Mouse (Mus musculus) olfactory bulb, adult 2 months (tissue): ENCODE results near the gene Acan. TPM values are rescaled to one million over a fixed set of nuclear protein-coding genes. Genes with fewer than 3 reads are reported as not detected.

Experiments
- H3K27ac ChIP-seq: fragments of 200-500 bp; 2 replicates; pipeline ENCODE4 v1.5.1; 2012; ENCODE audit warnings: low read depth, low read length; ENCODE audit not compliant: insufficient read depth
- H3K4me1 ChIP-seq: fragments of 200-500 bp; 2 replicates; pipeline ENCODE4 v1.6.1; 2012; ENCODE audit warnings: low read length; ENCODE audit not compliant: control insufficient read depth, insufficient read depth
- H3K4me3 ChIP-seq: fragments of 200-500 bp; 2 replicates; pipeline ENCODE4 v1.5.1; 2012; ENCODE audit warnings: mild to moderate bottlenecking, low read depth, low read length, moderate library complexity; ENCODE audit not compliant: insufficient read depth
- CTCF ChIP-seq: fragments of 200-500 bp; IDR thresholded peaks from 2 replicates; pipeline ENCODE4 v1.5.1; 2012; ENCODE audit warnings: low read depth, mild to moderate bottlenecking, low read length, moderate library complexity; ENCODE audit not compliant: insufficient read depth
- POLR2A ChIP-seq: fragments of 200-500 bp; IDR thresholded peaks from 2 replicates; pipeline ENCODE4 v1.6.1; 2012; ENCODE audit warnings: mild to moderate bottlenecking, low read depth, low read length, moderate library complexity; ENCODE audit not compliant: insufficient read depth
- WGBS: fragments of 180-500 bp; shearing (Covaris S2); methylation state at CpG from one replicate; pipeline ENCODE4 v1.1.7; 2018; 5-methylcytosine and 5-hydroxymethylcytosine counted together
- polyA plus RNA-seq: library from polyadenylated mRNA; stranded (reverse); fragments of >200 nt; gene quantifications from 2 replicates; pipeline ENCODE4 v1.2.4, GENCODE M21; 2012; ENCODE audit warnings: low replicate concordance; ENCODE audit not compliant: missing spikeins, insufficient read depth, insufficient read length

Acan gene
- polyA plus RNA-seq, 1 experiment = not detected

DNA sequence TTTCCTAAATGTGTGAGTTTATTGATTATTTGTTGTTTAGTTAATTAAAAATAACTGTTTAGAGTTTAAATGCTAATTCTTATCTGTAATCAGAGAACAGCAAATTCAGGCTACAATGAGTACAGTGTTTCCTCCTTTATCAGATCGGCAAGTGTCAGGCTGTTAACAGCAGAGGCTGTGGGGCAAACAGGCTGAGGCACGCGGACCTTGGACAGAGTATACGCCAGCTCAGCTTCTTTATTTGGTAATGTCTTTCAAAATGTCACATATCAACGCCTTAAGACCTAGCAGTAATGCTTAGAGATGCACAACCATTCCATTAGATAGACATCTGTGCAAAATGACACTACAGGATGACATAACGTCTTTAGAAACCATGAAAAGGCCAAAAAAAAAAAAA lies 96.2 kb downstream of the Acan start:
- no peak for TF ChIP-seq CTCF
- TF ChIP-seq POLR2A = no peak
- Histone ChIP-seq H3K4me3 (no peak overlapping the region), H3K27ac (no peak overlapping the region), H3K4me1 (peaks cover 24% of the 10 kb centered on the region)
- 80% methylated on average over 6 of the region's 6 CpGs for WGBS

DNA sequence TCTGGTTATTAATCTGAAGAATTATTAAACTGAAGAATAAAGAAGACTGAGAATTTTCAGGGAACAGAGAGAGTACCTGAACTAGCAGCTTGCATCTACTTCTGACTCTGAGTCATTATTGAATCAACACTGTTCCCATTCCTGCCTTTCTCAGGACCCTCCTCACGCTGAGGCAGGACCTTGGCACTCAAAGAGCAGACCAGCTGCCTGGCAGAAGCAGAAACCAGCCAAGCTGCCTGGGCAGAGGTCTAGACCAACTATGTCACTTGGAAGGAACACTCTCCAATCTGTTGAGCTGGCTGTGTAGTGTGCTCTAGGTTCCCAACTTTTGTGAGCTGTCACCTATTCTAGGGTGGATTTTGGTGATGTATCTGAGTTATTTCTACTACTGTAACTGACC lies 106.1 kb downstream of the Acan start:
- Histone ChIP-seq H3K4me3 (no peak overlapping the region), H3K27ac (no peak overlapping the region), H3K4me1 (no peaks in the 10 kb centered on the region)
- no peak for TF ChIP-seq POLR2A
- TF ChIP-seq CTCF = no peak
- 44% methylated on average over 1 of the region's 1 CpGs for WGBS

Other genes with a start within 250 kb of the Acan start
- gene Det1, start 206.2 kb upstream of the Acan start, polyA plus RNA-seq = not detected in 2 replicates
- not detected in 2 replicates for gene Aen, start 157.6 kb upstream of the Acan start, polyA plus RNA-seq
- gene Isg20, start 140.1 kb upstream of the Acan start, polyA plus RNA-seq = not detected in 2 replicates
- not detected in 2 replicates for gene Hapln3, start 77.5 kb downstream of the Acan start, polyA plus RNA-seq
- gene Mfge8, start 95.6 kb downstream of the Acan start, polyA plus RNA-seq = not detected in 2 replicates
- gene Abhd2, start 219.7 kb downstream of the Acan start, polyA plus RNA-seq = not detected in 2 replicates